In the genomic region with DNA sequence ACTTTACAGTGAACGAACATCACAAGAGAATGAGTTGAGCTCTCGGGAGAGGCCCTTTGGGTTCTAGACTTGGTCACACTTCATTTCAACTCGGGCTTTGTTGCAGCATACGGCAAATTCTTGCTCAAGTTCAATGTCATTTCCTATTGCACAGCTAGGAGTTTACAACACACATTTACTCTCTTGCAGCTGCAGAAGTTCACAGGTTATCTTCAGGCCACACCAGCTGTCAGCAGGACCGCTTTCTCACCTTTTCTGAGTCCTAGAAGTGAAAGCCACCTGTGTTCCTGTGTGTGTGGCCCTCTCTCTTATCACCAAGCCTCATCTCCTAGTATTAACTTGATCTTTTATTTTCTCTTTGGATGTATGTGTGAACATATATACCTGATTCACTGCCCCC, we compare ENCODE assay signal across 16 mouse cellular contexts. TPM values are rescaled to one million over a fixed set of nuclear protein-coding genes. Genes with fewer than 3 reads are reported as not detected.
DNase-seq lines count a peak whose midpoint lies in the region; ATAC-seq and TF ChIP-seq lines count a peak whose summit lies in the region.
"Had no signal": no experiment of that assay in that cellular context is flagged by ENCODE, and none has a peak within 500 bp of the region (broad histone marks: within the 10 kb centered on the region; RNA-seq: fewer than 3 reads in every experiment).

No protein-coding gene starts in this region.

- no peaks in the 10 kb centered on the region for H3K9me3 ChIP-seq in stomach, embryonic 15.5 days
- no peaks in the 10 kb centered on the region for H3K9me3 ChIP-seq in stomach, postnatal 0 days (ENCODE audit: control insufficient read depth, low read length)
- H3K9me3 ChIP-seq: embryonic facial prominence, embryonic 12.5 days; forebrain, embryonic 12.5 days; heart, embryonic 13.5 days; hindbrain, embryonic 12.5 days; lung, embryonic 15.5 days had no signal

- no peaks in the 10 kb centered on the region for H3K36me3 ChIP-seq in stomach, embryonic 15.5 days
- H3K36me3 ChIP-seq in stomach, postnatal 0 days (ENCODE audit: control insufficient read depth, insufficient read depth, low read length), result no peaks in the 10 kb centered on the region
- H3K36me3 ChIP-seq: embryonic facial prominence, embryonic 12.5 days; forebrain, embryonic 12.5 days; heart, embryonic 13.5 days; hindbrain, embryonic 12.5 days; lung, embryonic 15.5 days had no signal

- H3K4me2 ChIP-seq in stomach, embryonic 15.5 days, result no peak overlapping the region
- no peak overlapping the region for H3K4me2 ChIP-seq in stomach, postnatal 0 days (replicated peaks; ENCODE audit: low read depth)
- H3K4me2 ChIP-seq: embryonic facial prominence, embryonic 12.5 days; forebrain, embryonic 12.5 days; heart, embryonic 13.5 days; hindbrain, embryonic 12.5 days; lung, embryonic 15.5 days had no signal

- no peak overlapping the region for H3K9ac ChIP-seq in stomach, embryonic 15.5 days
- no peak overlapping the region for H3K9ac ChIP-seq in stomach, postnatal 0 days (ENCODE audit: low read length)
- H3K9ac ChIP-seq: embryonic facial prominence, embryonic 12.5 days; forebrain, embryonic 12.5 days; heart, embryonic 13.5 days; hindbrain, embryonic 12.5 days; lung, embryonic 15.5 days had no signal

- no peaks in the 10 kb centered on the region for H3K27me3 ChIP-seq in stomach, embryonic 15.5 days (replicated peaks)
- no peaks in the 10 kb centered on the region for H3K27me3 ChIP-seq in stomach, postnatal 0 days (ENCODE audit: control insufficient read depth, insufficient read depth, low read length)
- H3K27me3 ChIP-seq: embryonic facial prominence, embryonic 12.5 days; forebrain, embryonic 12.5 days; heart, embryonic 13.5 days; hindbrain, embryonic 12.5 days; lung, embryonic 15.5 days had no signal

- peak; percentile 65; the same call in 1 of the 2 replicates for ATAC-seq in stomach, embryonic 15.5 days (ENCODE audit: insufficient read depth, low FRiP score, low read depth)
- no peak for ATAC-seq in stomach, postnatal 0 days (ENCODE audit: low FRiP score, low TSS enrichment)
- ATAC-seq in common myeloid progenitor, adult 5-6 weeks (replicated peaks; ENCODE audit: low read depth, poor library complexity, severe bottlenecking), result peak; percentile 59; the same call in 1 of the 2 replicates

- no peak for TF ChIP-seq CTCF in stomach, postnatal 0 days (IDR thresholded peaks at IDR 0.05; ENCODE audit: low read depth)
- TF ChIP-seq CTCF in layer of hippocampus, adult 2 months (conservative IDR thresholded peaks at IDR 0.05), result no peak

- no peak overlapping the region for H3K4me3 ChIP-seq in stomach, embryonic 15.5 days (replicated peaks)
- no peak overlapping the region for H3K4me3 ChIP-seq in stomach, postnatal 0 days (ENCODE audit: low read depth, low read length)
- H3K4me3 ChIP-seq in layer of hippocampus, adult 2 months, result no peak overlapping the region
- H3K4me3 ChIP-seq: embryonic facial prominence, embryonic 12.5 days; forebrain, embryonic 12.5 days; heart, embryonic 13.5 days; hindbrain, embryonic 12.5 days; lung, embryonic 15.5 days had no signal

- WGBS in stomach, embryonic 15.5 days, result 60% methylated on average over 5 of the region's 5 CpGs
- 52% methylated on average over 5 of the region's 5 CpGs for WGBS in stomach, postnatal 0 days

- DNase-seq in stomach, postnatal 0 days (ENCODE audit: low spot score), result no peak
- peak; percentile 32 to 33 for DNase-seq in monocyte, adult 2 months (ENCODE audit: low read depth in 1 of 2, low spot score in 2 of 2)
- DNase-seq in thymus, postnatal 4 days, result peak; percentile 42
- DNase-seq in layer of hippocampus, adult 2 months (ENCODE audit: low spot score in 2 of 2), result no peak
- DNase-seq in right cerebral cortex, postnatal 14 days, result no peak
- no peak for DNase-seq in heart, adult 9 months (ENCODE audit: low spot score in 2 of 2)
- DNase-seq: cerebellum, postnatal 14 days; midbrain, embryonic 14.5 days; right cerebral cortex, postnatal 25 days had no signal

- TF ChIP-seq EP300 in stomach, postnatal 0 days (optimal IDR thresholded peaks at IDR 0.05), result no peak

- no peaks in the 10 kb centered on the region for H3K4me1 ChIP-seq in stomach, embryonic 15.5 days
- no peaks in the 10 kb centered on the region for H3K4me1 ChIP-seq in stomach, postnatal 0 days (replicated peaks; ENCODE audit: control insufficient read depth, insufficient read depth)
- H3K4me1 ChIP-seq: embryonic facial prominence, embryonic 12.5 days; forebrain, embryonic 12.5 days; heart, embryonic 13.5 days; hindbrain, embryonic 12.5 days; lung, embryonic 15.5 days had no signal

- no peak overlapping the region for H3K27ac ChIP-seq in stomach, embryonic 15.5 days
- no peak overlapping the region for H3K27ac ChIP-seq in stomach, postnatal 0 days (replicated peaks)
- no peak overlapping the region for H3K27ac ChIP-seq in layer of hippocampus, adult 2 months
- H3K27ac ChIP-seq: embryonic facial prominence, embryonic 12.5 days; forebrain, embryonic 12.5 days; heart, embryonic 13.5 days; hindbrain, embryonic 12.5 days; lung, embryonic 15.5 days had no signal

RNA-seq across cellular contexts. Expression of a gene that starts 31.3 kb away (rescaled TPM):
- polyA plus RNA-seq in stomach, embryonic 15.5 days (2015; fragmentation: Nextera tagmentation; extraction: Ambion mirVana), result 6.0 and 6.6 TPM in 2 replicates
- 2.0 and 2.6 TPM in 2 replicates for polyA plus RNA-seq in stomach, postnatal 0 days (2015; fragmentation: Nextera tagmentation; extraction: Ambion mirVana)
- 22.9 and 25.0 TPM in 2 replicates for total RNA-seq in common myeloid progenitor, adult 5-6 weeks (2017)
- total RNA-seq in layer of hippocampus, adult 2 months (2021), result 100 to 1,000 TPM in 1 of 2 experiments, 10 to 100 TPM in 1; 96.3 to 107 TPM

Comparison
In these comparisons a context has a peak if more than half of its experiments do, and no peak if none do; other contexts are left out.
1. DNase-seq: peak in monocyte, adult 2 months (2 of 2) and thymus, postnatal 4 days (single experiment); none in stomach, postnatal 0 days (single experiment), layer of hippocampus, adult 2 months (0 of 2), right cerebral cortex, postnatal 14 days (single experiment) and heart, adult 9 months (0 of 2).